ENCODE assay signal across 8 mouse cellular contexts in the genomic region with DNA sequence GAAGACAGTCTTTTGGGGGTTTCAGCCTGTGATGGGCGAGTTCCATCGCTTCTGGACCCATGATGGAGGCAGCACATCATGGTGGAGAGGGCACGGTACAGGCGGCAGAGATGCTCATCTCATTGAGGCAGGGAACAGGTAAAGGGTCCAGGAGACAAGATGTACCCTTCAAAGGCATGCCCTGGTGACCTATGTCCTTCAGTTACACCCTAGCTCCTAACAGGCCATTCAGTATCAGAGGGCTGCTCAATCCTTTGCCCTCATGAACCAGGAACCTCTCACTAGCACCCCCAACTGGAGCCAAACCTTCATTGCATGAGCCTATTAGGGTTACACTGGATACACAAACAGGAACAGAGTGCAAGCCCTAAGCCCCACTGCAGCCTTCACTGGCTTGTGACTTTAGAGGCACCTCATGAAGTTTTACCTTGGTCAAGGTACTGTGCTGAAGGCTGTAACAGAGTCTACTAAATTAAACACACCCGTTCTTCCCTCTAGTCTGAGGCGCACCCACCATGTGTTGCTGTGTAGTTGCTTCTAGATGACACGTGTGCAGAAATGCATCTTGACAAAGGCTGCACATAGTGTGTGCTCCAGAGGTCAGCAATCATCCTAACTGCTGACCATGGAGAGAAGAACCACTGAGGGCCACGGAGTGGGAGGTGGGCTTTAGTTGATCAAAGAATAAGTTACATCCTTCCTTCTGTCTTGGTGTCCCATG. TPM values are rescaled to one million over a fixed set of nuclear protein-coding genes. Genes with fewer than 3 reads are reported as not detected.
DNase-seq lines count a peak whose midpoint lies in the region; ATAC-seq and TF ChIP-seq lines count a peak whose summit lies in the region.

No protein-coding gene starts in this region.

- no peaks in the 10 kb centered on the region for H3K9me3 ChIP-seq in CH12.LX (replicated peaks; ENCODE audit: low read length)
- H3K9me3 ChIP-seq in forebrain, embryonic 12.5 days = no peaks in the 10 kb centered on the region
- no peaks in the 10 kb centered on the region for H3K9me3 ChIP-seq in liver, embryonic 15.5 days (replicated peaks)

- H3K9ac ChIP-seq in CH12.LX (ENCODE audit: insufficient read depth, low read depth) = no peak overlapping the region
- H3K9ac ChIP-seq in forebrain, embryonic 12.5 days = no peak overlapping the region
- H3K9ac ChIP-seq in liver, embryonic 15.5 days = no peak overlapping the region

- 59% methylated on average over 8 of the region's 8 CpGs for WGBS in forebrain, embryonic 12.5 days
- WGBS in liver, embryonic 15.5 days (ENCODE audit: insufficient replicate concordance) = 47% methylated on average over 8 of the region's 8 CpGs

- no peak for ATAC-seq in CD4-positive, CD25-positive, alpha-beta regulatory T cell, adult 4 months
- peak; percentile 57; the same call in 1 of the 2 replicates for ATAC-seq in forebrain, embryonic 12.5 days (ENCODE audit: low FRiP score)
- ATAC-seq in liver, embryonic 15.5 days (ENCODE audit: insufficient read depth) = peak; percentile 47

- dilution Hi-C loops in CH12.LX (cut with MboI; ENCODE audit: extremely low pct_ligation_motif_present, extremely low pct_unique_long_range_greater_than_20kb, low sequenced_read_pairs) = no loop called here

- no peak overlapping the region for H3K4me3 ChIP-seq in CH12.LX (replicated peaks in 1 of 3; ENCODE audit: low read depth in 2 of 3, low read length in 2 of 3, poor library complexity in 1 of 3)
- H3K4me3 ChIP-seq in forebrain, embryonic 12.5 days (replicated peaks) = no peak overlapping the region
- H3K4me3 ChIP-seq in liver, embryonic 15.5 days (replicated peaks) = no peak overlapping the region

- no peaks in the 10 kb centered on the region for H3K27me3 ChIP-seq in CH12.LX (replicated peaks)
- H3K27me3 ChIP-seq in forebrain, embryonic 12.5 days = peaks cover 4% of the 10 kb centered on the region; the same call in 1 of the 2 replicates
- H3K27me3 ChIP-seq in liver, embryonic 15.5 days = no peaks in the 10 kb centered on the region; the same call in 1 of the 2 replicates

- TF ChIP-seq CTCF in CH12.LX (conservative IDR thresholded peaks at IDR 0.05 in 1 of 2, IDR thresholded peaks at IDR 0.05 in 1 of 2; ENCODE audit: low read depth in 2 of 2, low read length in 2 of 2) = peak in 1 of 2 experiments; percentile 58; a peak in 2 of 4 replicates

- peak overlapping the region; percentile 27; the same call in 1 of the 2 replicates for H3K4me2 ChIP-seq in CH12.LX (ENCODE audit: insufficient read depth, low read depth, poor library complexity, severe bottlenecking)
- H3K4me2 ChIP-seq in forebrain, embryonic 12.5 days = no peak overlapping the region; the same call in 1 of the 2 replicates
- no peak overlapping the region for H3K4me2 ChIP-seq in liver, embryonic 15.5 days

- peak; percentile 31 for TF ChIP-seq RAD21 in CH12.LX (IDR thresholded peaks at IDR 0.05; ENCODE audit: low read depth, low read length)

- no peak for TF ChIP-seq POLR2A in CH12.LX (IDR thresholded peaks at IDR 0.05; ENCODE audit: low read depth, low read length)

- in situ Hi-C loops in CH12.LX (cut with MboI; ENCODE audit: low pct_ligation_motif_present, low pct_unique_long_range_greater_than_20kb, low sequenced_read_pairs) = loop anchor here (5.0 kb wide), 2 partner anchors 95 to 220 kb away; no protein-coding TSS in a partner anchor

- peak; percentile 26 for DNase-seq in CD4-positive, CD25-positive, alpha-beta regulatory T cell, adult 2 months (ENCODE audit: low read depth, low spot score)
- DNase-seq in CH12.LX (ENCODE audit: extremely low read depth) = peak; percentile 50
- no peak for DNase-seq in layer of hippocampus, postnatal 36 days
- DNase-seq in layer of hippocampus, adult 18-20 months (ENCODE audit: low spot score in 2 of 2) = no peak
- DNase-seq in right cerebral cortex, postnatal 4 days = no peak

- no peak for TF ChIP-seq EP300 in CH12.LX (IDR thresholded peaks at IDR 0.05; ENCODE audit: low read length)

- H3K79me2 ChIP-seq in CH12.LX (replicated peaks; ENCODE audit: control insufficient read depth, extremely low read depth, insufficient read depth, poor library complexity, severe bottlenecking) = no peaks in the 10 kb centered on the region

- peaks cover 0 to 4% of the 10 kb centered on the region in 2 experiments for H3K36me3 ChIP-seq in CH12.LX (replicated peaks in 1 of 2; ENCODE audit: control insufficient read depth in 1 of 2, insufficient read depth in 1 of 2, low read length in 1 of 2)
- H3K36me3 ChIP-seq in forebrain, embryonic 12.5 days (replicated peaks) = no peaks in the 10 kb centered on the region
- no peaks in the 10 kb centered on the region for H3K36me3 ChIP-seq in liver, embryonic 15.5 days (replicated peaks)

- no peak overlapping the region for H3K27ac ChIP-seq in CH12.LX (ENCODE audit: insufficient read depth, low read depth)
- no peak overlapping the region for H3K27ac ChIP-seq in forebrain, embryonic 12.5 days
- no peak overlapping the region for H3K27ac ChIP-seq in liver, embryonic 15.5 days (replicated peaks)

- peaks cover 3 to 9% of the 10 kb centered on the region in 2 experiments; a peak in 3 of 4 replicates for H3K4me1 ChIP-seq in CH12.LX (ENCODE audit: control insufficient read depth in 1 of 2, insufficient read depth in 2 of 2)
- peaks cover 3% of the 10 kb centered on the region; the same call in 1 of the 2 replicates for H3K4me1 ChIP-seq in forebrain, embryonic 12.5 days
- peaks cover 11% of the 10 kb centered on the region for H3K4me1 ChIP-seq in liver, embryonic 15.5 days (replicated peaks)

TF ChIP-seq in CH12.LX, 34 proteins besides CTCF, POLR2A, EP300 and RAD21:
- TF ChIP-seq USF2 (conservative IDR thresholded peaks at IDR 0.05; ENCODE audit: low read depth, low read length) (no peak), SMC3 (IDR thresholded peaks at IDR 0.05; ENCODE audit: low read depth, low read length) (peak; percentile 31; the same call in 1 of the 2 replicates)

RNA-seq across cellular contexts. Expression of a gene that starts 10.4 kb away (rescaled TPM):
- polyA plus RNA-seq in CD4-positive, CD25-positive, alpha-beta regulatory T cell, adult 4 months (2017; shearing (Covaris generic)) = 10 to 100 TPM; 49.7 to 81.3 TPM
- total RNA-seq in CH12.LX (2012; rRNA removed) (89.0 and 138 TPM in 2 replicates), CH12.LX (2014; rRNA removed) (180 and 187 TPM in 2 replicates)
- 202 and 214 TPM in 2 replicates for polyA plus RNA-seq in CH12.LX (2012; ENCODE audit: insufficient read length, low read depth)
- polyA plus RNA-seq in forebrain, embryonic 12.5 days (2016; fragmentation: Nextera tagmentation; extraction: Ambion mirVana) = 525 and 536 TPM in 2 replicates
- polyA plus RNA-seq in liver, embryonic 15.5 days (2015; fragmentation: Nextera tagmentation; extraction: Ambion mirVana) = 444 and 469 TPM in 2 replicates
- 1 to 10 TPM; 2.5 to 3.1 TPM for total RNA-seq in layer of hippocampus, postnatal 36 days (2021)
- total RNA-seq in layer of hippocampus, adult 18-20 months (2021) = 1 to 10 TPM in 1 of 2 experiments, under 1 TPM in 1; 0.71 to 1.5 TPM

RNA-seq across cellular contexts. Expression of a gene that starts 16.0 kb away (rescaled TPM):
- not detected for polyA plus RNA-seq in CD4-positive, CD25-positive, alpha-beta regulatory T cell, adult 4 months (2017; shearing (Covaris generic))
- total RNA-seq in CH12.LX (2012; rRNA removed) (not detected in 2 replicates), CH12.LX (2014; rRNA removed) (not detected in 2 replicates)
- not detected in 2 replicates for polyA plus RNA-seq in CH12.LX (2012; ENCODE audit: insufficient read length, low read depth)
- 1.0 and 1.1 TPM in 2 replicates for polyA plus RNA-seq in forebrain, embryonic 12.5 days (2016; fragmentation: Nextera tagmentation; extraction: Ambion mirVana)
- 0.61 and 0.76 TPM in 2 replicates for polyA plus RNA-seq in liver, embryonic 15.5 days (2015; fragmentation: Nextera tagmentation; extraction: Ambion mirVana)
- 10 to 100 TPM; 30.9 to 39.8 TPM for total RNA-seq in layer of hippocampus, postnatal 36 days (2021)
- 10 to 100 TPM; 30.2 to 35.4 TPM for total RNA-seq in layer of hippocampus, adult 18-20 months (2021)

RNA-seq across cellular contexts. Expression of a gene that starts 46.6 kb away (rescaled TPM):
- polyA plus RNA-seq in CD4-positive, CD25-positive, alpha-beta regulatory T cell, adult 4 months (2017; shearing (Covaris generic)) = 1 to 10 TPM; 2.2 to 3.1 TPM
- total RNA-seq in CH12.LX (2012; rRNA removed) (3.6 and 7.3 TPM in 2 replicates), CH12.LX (2014; rRNA removed) (7.2 and 8.0 TPM in 2 replicates)
- polyA plus RNA-seq in CH12.LX (2012; ENCODE audit: insufficient read length, low read depth) = 7.5 and 9.2 TPM in 2 replicates
- 15.4 and 15.5 TPM in 2 replicates for polyA plus RNA-seq in forebrain, embryonic 12.5 days (2016; fragmentation: Nextera tagmentation; extraction: Ambion mirVana)
- 9.3 and 10.2 TPM in 2 replicates for polyA plus RNA-seq in liver, embryonic 15.5 days (2015; fragmentation: Nextera tagmentation; extraction: Ambion mirVana)
- 1 to 10 TPM; 3.4 to 3.9 TPM for total RNA-seq in layer of hippocampus, postnatal 36 days (2021)
- total RNA-seq in layer of hippocampus, adult 18-20 months (2021) = 1 to 10 TPM; 2.9 to 4.6 TPM

Comparison
In these comparisons a context has a peak if more than half of its experiments do, and no peak if none do; other contexts are left out.
1. DNase-seq: peak in CD4-positive, CD25-positive, alpha-beta regulatory T cell, adult 2 months (single experiment) and CH12.LX (single experiment); none in layer of hippocampus, postnatal 36 days (0 of 2), layer of hippocampus, adult 18-20 months (0 of 2) and right cerebral cortex, postnatal 4 days (single experiment).